Mouse (Mus musculus) lung, embryonic 14.5 days (tissue): ENCODE data around the gene Mgat4c. TPM values are rescaled to one million over a fixed set of nuclear protein-coding genes. Genes with fewer than 3 reads are reported as not detected.
A peak's percentile ranks its signal among the peaks of the same experiment; 100 is the strongest.

Source experiments
- ATAC-seq: fragments of 200-750 bp; cut with Nextera tagmentation; 2 replicates; pipeline ENCODE4 v1.8.0; 2017; ENCODE audit warnings: mild to moderate bottlenecking, moderate TSS enrichment, moderate library complexity; ENCODE audit not compliant: insufficient read depth
- DNase-seq: peaks from one replicate; pipeline ENCODE4 v3.0.0-alpha.2; 2015
- H3K27ac ChIP-seq: fragments of 300-500 bp; sonication (generic); 2 replicates; pipeline ENCODE4 v1.5.1; 2014; ENCODE audit warnings: low read depth, mild to moderate bottlenecking, moderate library complexity
- H3K27me3 ChIP-seq: fragments of 300-500 bp; sonication (generic); 2 replicates; pipeline ENCODE4 v1.6.1; 2014; ENCODE audit warnings: low read length, control low read depth; ENCODE audit not compliant: insufficient read depth
- H3K36me3 ChIP-seq: fragments of 300-500 bp; sonication (generic); 2 replicates; pipeline ENCODE4 v1.6.1; 2014; ENCODE audit warnings: control low read depth; ENCODE audit not compliant: insufficient read depth
- H3K4me1 ChIP-seq: fragments of 300-500 bp; sonication (generic); 2 replicates; pipeline ENCODE4 v1.6.1; 2014; ENCODE audit warnings: antibody characterized with exemption, control low read depth; ENCODE audit not compliant: insufficient read depth
- H3K4me2 ChIP-seq: fragments of 300-500 bp; sonication (generic); 2 replicates; pipeline ENCODE4 v1.6.1; 2014; ENCODE audit warnings: mild to moderate bottlenecking
- H3K4me3 ChIP-seq: fragments of 300-500 bp; sonication (generic); 2 replicates; pipeline ENCODE4 v1.5.1; 2014; ENCODE audit warnings: low read depth, low read length
- H3K9ac ChIP-seq: fragments of 300-500 bp; sonication (generic); 2 replicates; pipeline ENCODE4 v1.6.1; 2014
- H3K9me3 ChIP-seq: fragments of 300-500 bp; sonication (generic); 2 replicates; pipeline ENCODE4 v1.6.1; 2016; ENCODE audit warnings: low read depth, low read length, control low read depth
- CTCF ChIP-seq: IDR thresholded peaks from 2 replicates; pipeline ENCODE4 v1.5.1; 2016; ENCODE audit warnings: antibody characterized with exemption, low read depth
- WGBS: fragments of 180-500 bp; shearing (Covaris S2); extraction: QIAGEN DNeasy Blood & Tissue Kit; methylation state at CpG from one replicate; pipeline ENCODE4 v1.1.7; 2014; 5-methylcytosine and 5-hydroxymethylcytosine counted together
- polyA plus RNA-seq: library from polyadenylated mRNA; unstranded; fragments of >200 nt; fragmentation: Nextera tagmentation; extraction: Ambion mirVana; gene quantifications from 2 replicates; pipeline ENCODE4 v1.2.1, GENCODE M21; 2014

The Mgat4c gene
- 0.11 and 0.13 TPM in 2 replicates for polyA plus RNA-seq

DNA sequence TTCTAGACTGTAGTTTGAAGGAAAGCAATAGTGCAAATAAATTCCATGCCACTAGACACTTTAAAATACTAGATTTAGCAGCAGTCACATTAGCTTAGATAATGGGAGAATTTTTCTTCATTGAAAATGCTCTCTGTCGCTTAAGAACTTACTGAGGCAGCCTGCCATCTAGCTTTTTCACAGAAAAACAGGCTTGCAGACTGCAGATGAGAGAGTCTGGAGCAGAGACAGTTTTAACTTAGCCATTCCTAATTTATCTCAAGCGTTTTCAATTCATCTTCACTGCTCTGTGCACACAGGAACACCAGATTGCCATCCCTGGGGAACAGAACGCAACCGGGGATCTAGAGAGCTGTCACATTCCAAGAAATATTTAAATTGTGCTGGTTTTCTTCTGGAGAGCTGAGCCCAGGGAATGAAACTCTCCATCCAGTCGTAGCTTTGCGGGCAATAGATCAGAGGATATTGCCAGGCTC lies at the start of gene Mgat4c:
Gene Mgat4c (plus strand): TSS at position 51 of the 476 bp plus-strand sequence.
- WGBS, result 63% methylated on average over 6 of the region's 6 CpGs
- DNase-seq, result peak; percentile 1
- no peak within 1 kb of the TSS for H3K4me2 ChIP-seq
- H3K36me3 ChIP-seq, result no peaks in the 10 kb centered on the region
- ATAC-seq, result no peak
- H3K27ac ChIP-seq, result no peak within 1 kb of the TSS
- H3K4me3 ChIP-seq, result no peak within 1 kb of the TSS
- H3K4me1 ChIP-seq, result no peaks in the 10 kb centered on the region
- no peak for TF ChIP-seq CTCF
- H3K9ac ChIP-seq, result no peak within 1 kb of the TSS
- H3K9me3 ChIP-seq, result no peaks in the 10 kb centered on the region
- H3K27me3 ChIP-seq, result no peaks in the 10 kb centered on the region

DNA sequence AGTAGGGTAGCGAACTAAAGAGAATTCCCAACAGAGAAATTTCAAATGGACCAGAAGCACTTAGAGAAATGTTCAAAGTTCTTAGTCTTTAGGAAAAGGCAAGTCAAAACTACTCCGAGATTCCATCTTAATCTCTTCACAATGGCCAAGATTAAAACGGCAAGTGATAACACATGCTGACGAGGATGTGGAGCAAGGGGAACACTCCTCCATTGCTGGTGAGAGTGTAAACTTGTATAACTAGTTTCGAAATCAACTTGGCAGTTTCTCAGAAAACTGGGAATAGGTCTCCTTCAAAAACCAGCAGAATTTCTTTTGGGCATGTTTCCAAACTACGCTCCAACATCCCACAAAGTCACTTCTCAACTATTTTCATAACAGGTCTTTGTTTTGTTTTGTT lies 46.0 kb upstream of the Mgat4c start:
- Histone ChIP-seq H3K27ac (no peak overlapping the region), H3K9me3 (no peaks in the 10 kb centered on the region), H3K27me3 (no peaks in the 10 kb centered on the region), H3K4me2 (no peak overlapping the region), H3K4me3 (no peak overlapping the region), H3K4me1 (no peaks in the 10 kb centered on the region), H3K36me3 (no peaks in the 10 kb centered on the region), H3K9ac (no peak overlapping the region)
- no peak for TF ChIP-seq CTCF
- ATAC-seq (no peak), DNase-seq (peak; percentile 39)
- 74% methylated on average over 6 of the region's 6 CpGs for WGBS

DNA sequence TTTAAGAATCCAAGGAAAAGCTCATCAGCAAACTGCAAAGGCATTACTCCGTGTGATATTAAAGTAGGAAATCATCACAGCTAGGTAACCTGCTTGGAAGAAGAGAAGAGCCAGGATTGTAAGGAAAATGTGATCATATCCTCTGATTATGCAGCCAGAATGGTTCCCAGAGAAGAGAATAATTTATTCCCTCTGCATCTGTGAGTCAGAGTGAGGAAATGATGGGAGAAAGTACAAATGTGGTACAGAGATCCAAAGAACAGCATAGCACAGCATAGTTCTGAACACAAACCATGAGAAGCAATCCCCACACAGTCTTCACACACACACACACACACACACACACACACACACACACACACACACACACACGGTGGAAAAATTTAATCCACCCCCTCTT lies 40.2 kb upstream of the Mgat4c start:
- no peak overlapping the region for H3K4me2 ChIP-seq
- no peak overlapping the region for H3K9ac ChIP-seq
- WGBS, result 77% methylated on average over 2 of the region's 2 CpGs
- no peak for TF ChIP-seq CTCF
- H3K9me3 ChIP-seq, result no peaks in the 10 kb centered on the region
- H3K27me3 ChIP-seq, result no peaks in the 10 kb centered on the region
- H3K4me1 ChIP-seq, result no peaks in the 10 kb centered on the region
- DNase-seq (no peak), ATAC-seq (no peak)
- no peaks in the 10 kb centered on the region for H3K36me3 ChIP-seq
- no peak overlapping the region for H3K27ac ChIP-seq
- H3K4me3 ChIP-seq, result no peak overlapping the region

DNA sequence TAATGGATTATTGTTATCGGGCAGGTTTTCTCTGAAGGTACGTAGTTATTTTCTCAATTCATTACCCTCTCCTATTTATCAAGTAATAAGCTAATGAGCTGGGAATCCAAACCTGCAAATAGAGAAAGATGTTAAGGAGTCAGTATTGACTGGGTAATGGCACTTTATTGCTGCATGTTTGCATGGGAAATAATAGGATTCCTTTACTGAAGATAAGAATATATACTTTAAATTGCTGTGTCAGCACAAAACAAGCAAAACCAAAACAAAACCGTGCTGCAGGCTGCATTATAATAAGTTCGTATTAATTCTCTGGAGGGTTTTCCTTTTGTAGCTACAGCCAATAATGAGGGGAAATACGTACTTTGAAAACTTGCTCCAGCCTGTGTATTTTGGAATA lies 627 bp downstream of the Mgat4c start:
- Histone ChIP-seq H3K4me1 (no peaks in the 10 kb centered on the region), H3K36me3 (no peaks in the 10 kb centered on the region), H3K27ac (no peak overlapping the region), H3K4me2 (no peak overlapping the region), H3K4me3 (no peak overlapping the region), H3K9ac (no peak overlapping the region), H3K27me3 (no peaks in the 10 kb centered on the region), H3K9me3 (no peaks in the 10 kb centered on the region)
- 78% methylated on average over 5 of the region's 5 CpGs for WGBS
- ATAC-seq, result no peak
- TF ChIP-seq CTCF, result no peak
- DNase-seq, result no peak

DNA sequence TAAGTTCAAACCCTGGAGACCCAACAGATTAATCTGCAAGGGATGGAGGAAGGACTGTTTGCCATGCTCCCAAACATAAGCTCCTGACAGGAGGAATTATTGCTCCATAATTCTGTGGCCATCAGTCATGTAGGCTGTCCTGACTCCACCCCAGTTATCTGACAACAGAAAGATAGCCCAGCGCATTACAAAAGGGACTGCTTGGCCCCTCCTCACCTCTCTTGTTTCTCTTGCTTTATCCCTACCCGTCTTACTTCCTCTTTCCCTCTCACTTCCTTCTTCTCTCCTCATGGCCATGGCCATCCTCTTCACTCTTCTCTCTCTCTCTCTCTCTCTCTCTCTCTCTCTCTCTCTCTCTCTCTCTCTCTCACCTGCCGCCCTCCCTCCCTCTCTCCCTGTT lies 80.5 kb downstream of the Mgat4c start:
- 53% methylated on average over 3 of the region's 3 CpGs for WGBS
- no peaks in the 10 kb centered on the region for H3K9me3 ChIP-seq
- no peak overlapping the region for H3K27ac ChIP-seq
- DNase-seq (no peak), ATAC-seq (no peak)
- H3K36me3 ChIP-seq, result no peaks in the 10 kb centered on the region
- no peak for TF ChIP-seq CTCF
- no peak overlapping the region for H3K9ac ChIP-seq
- no peak overlapping the region for H3K4me3 ChIP-seq
- H3K4me2 ChIP-seq, result no peak overlapping the region
- no peaks in the 10 kb centered on the region for H3K4me1 ChIP-seq
- H3K27me3 ChIP-seq, result no peaks in the 10 kb centered on the region

DNA sequence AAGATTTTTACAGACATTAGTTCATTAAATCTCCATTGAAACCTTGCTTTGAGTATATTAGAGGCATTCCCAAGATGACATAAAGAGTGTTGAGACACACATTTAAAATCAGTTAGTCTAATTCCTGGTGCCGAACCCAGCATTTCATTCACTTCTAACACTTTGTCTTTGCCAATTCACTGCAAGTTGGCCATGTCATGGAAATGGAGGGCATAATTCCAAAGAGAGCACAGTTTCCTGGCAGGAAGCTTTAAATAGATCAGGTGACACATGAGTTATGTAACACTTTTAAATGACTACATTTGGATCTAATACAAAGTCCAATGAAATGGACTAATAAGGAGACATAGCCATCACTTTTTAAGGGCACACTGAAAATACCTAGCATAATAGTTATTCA lies 89.4 kb downstream of the Mgat4c start:
- Histone ChIP-seq H3K9ac (no peak overlapping the region), H3K4me2 (no peak overlapping the region), H3K4me3 (no peak overlapping the region), H3K9me3 (no peaks in the 10 kb centered on the region), H3K27ac (no peak overlapping the region), H3K36me3 (no peaks in the 10 kb centered on the region), H3K27me3 (no peaks in the 10 kb centered on the region), H3K4me1 (no peaks in the 10 kb centered on the region)
- ATAC-seq, result no peak
- TF ChIP-seq CTCF, result no peak
- no peak for DNase-seq
- WGBS, result 67% methylated on average over 1 of the region's 1 CpGs

DNA sequence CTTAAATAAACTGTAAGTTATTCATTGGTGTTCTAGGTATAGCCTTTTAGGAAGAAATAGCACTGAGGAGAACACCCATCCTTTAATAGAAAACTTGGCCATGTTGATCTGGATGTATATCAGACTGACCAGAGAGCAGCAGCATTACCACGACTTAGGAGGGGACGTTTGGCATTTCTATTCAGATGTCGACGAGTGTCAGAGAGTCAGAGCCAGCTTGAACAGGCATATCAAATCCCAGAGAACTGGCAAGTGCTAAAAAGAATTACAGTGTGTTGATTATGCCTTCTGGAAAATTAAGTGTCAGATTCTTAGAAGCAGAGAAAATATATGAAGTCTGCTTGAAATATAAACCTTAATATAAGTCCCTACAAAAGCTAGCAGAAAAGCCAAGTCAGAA lies 89.9 kb downstream of the Mgat4c start:
- Histone ChIP-seq H3K27me3 (no peaks in the 10 kb centered on the region), H3K4me1 (no peaks in the 10 kb centered on the region), H3K9ac (no peak overlapping the region), H3K4me2 (no peak overlapping the region), H3K36me3 (no peaks in the 10 kb centered on the region), H3K9me3 (no peaks in the 10 kb centered on the region), H3K4me3 (no peak overlapping the region), H3K27ac (no peak overlapping the region)
- ATAC-seq, result no peak
- no peak for DNase-seq
- WGBS, result 58% methylated on average over 4 of the region's 4 CpGs
- TF ChIP-seq CTCF, result no peak
